Mouse (Mus musculus) midbrain, embryonic 11.5 days (tissue): ENCODE data around the gene Actl11. TPM values are rescaled to one million over a fixed set of nuclear protein-coding genes. Genes with fewer than 3 reads are reported as not detected.

Experiments used
- ATAC-seq: fragments of 200-750 bp; cut with Nextera tagmentation; 2 replicates; pipeline ENCODE4 v1.8.0; 2017; ENCODE audit warnings: moderate TSS enrichment, moderate library complexity; ENCODE audit not compliant: low FRiP score
- DNase-seq: peaks from one replicate; pipeline ENCODE4 v3.0.0; 2015; ENCODE audit warnings: low spot score; ENCODE audit errors: missing footprints
- H3K27ac ChIP-seq: fragments of 300-500 bp; sonication (generic); 2 replicates; pipeline ENCODE4 v1.5.1; 2014; ENCODE audit warnings: low read depth, low read length
- H3K27me3 ChIP-seq: fragments of 300-500 bp; sonication (generic); 2 replicates; pipeline ENCODE4 v1.6.1; 2014; ENCODE audit warnings: mild to moderate bottlenecking, low read length, moderate library complexity, mixed read lengths; ENCODE audit not compliant: control insufficient read depth, insufficient read depth
- H3K36me3 ChIP-seq: fragments of 300-500 bp; sonication (generic); 2 replicates; pipeline ENCODE4 v1.6.1; 2014; ENCODE audit warnings: mild to moderate bottlenecking, low read length, moderate library complexity, mixed read lengths; ENCODE audit not compliant: control insufficient read depth, insufficient read depth
- H3K4me1 ChIP-seq: fragments of 300-500 bp; sonication (generic); 2 replicates; pipeline ENCODE4 v1.6.1; 2014; ENCODE audit warnings: low read length; ENCODE audit not compliant: control insufficient read depth, insufficient read depth
- H3K4me2 ChIP-seq: fragments of 300-500 bp; sonication (generic); 2 replicates; pipeline ENCODE4 v1.6.1; 2014; ENCODE audit warnings: mild to moderate bottlenecking, moderate library complexity
- H3K4me3 ChIP-seq: fragments of 300-500 bp; sonication (generic); 2 replicates; pipeline ENCODE4 v1.5.1; 2014; ENCODE audit warnings: low read depth, low read length
- H3K9ac ChIP-seq: fragments of 300-500 bp; sonication (generic); 2 replicates; pipeline ENCODE4 v1.6.1; 2014; ENCODE audit warnings: low read length
- H3K9me3 ChIP-seq: fragments of 300-500 bp; sonication (generic); 2 replicates; pipeline ENCODE4 v1.6.1; 2016; ENCODE audit warnings: low read length; ENCODE audit not compliant: control insufficient read depth
- WGBS: fragments of 180-500 bp; shearing (Covaris S2); extraction: QIAGEN DNeasy Blood & Tissue Kit; methylation state at CpG from one replicate; pipeline ENCODE4 v1.1.7; 2014; 5-methylcytosine and 5-hydroxymethylcytosine counted together
- polyA plus RNA-seq: library from polyadenylated mRNA; unstranded; fragments of >200 nt; fragmentation: Nextera tagmentation; extraction: Ambion mirVana; gene quantifications from 2 replicates; pipeline ENCODE4 v1.2.1, GENCODE M21; 2014

The Actl11 gene
- polyA plus RNA-seq, result not detected in 2 replicates

GRCm38 (mm10) chr9:107928169-107928568, at the start of gene Actl11:
TSS of gene Actl11 (plus strand) at chr9:107928469.
- ATAC-seq (no peak), DNase-seq (no peak)
- H3K27ac ChIP-seq, result no peak within 1 kb of the TSS
- H3K27me3 ChIP-seq, result no peaks in the 10 kb centered on the region
- H3K4me3 ChIP-seq, result no peak within 1 kb of the TSS
- H3K4me2 ChIP-seq, result no peak within 1 kb of the TSS
- peaks cover 18% of the 10 kb centered on the region for H3K4me1 ChIP-seq
- H3K9me3 ChIP-seq, result no peaks in the 10 kb centered on the region
- 69% methylated on average over 3 of the region's 3 CpGs for WGBS
- H3K36me3 ChIP-seq, result no peaks in the 10 kb centered on the region
- H3K9ac ChIP-seq, result no peak within 1 kb of the TSS

GRCm38 (mm10) chr9:107880411-107880810, 47.9 kb upstream of the Actl11 start:
- DNase-seq (no peak), ATAC-seq (no peak)
- H3K9me3 ChIP-seq, result no peaks in the 10 kb centered on the region
- H3K4me2 ChIP-seq, result no peak overlapping the region
- H3K9ac ChIP-seq, result no peak overlapping the region
- H3K27me3 ChIP-seq, result no peaks in the 10 kb centered on the region
- 79% methylated on average over 4 of the region's 4 CpGs for WGBS
- no peak overlapping the region for H3K4me3 ChIP-seq
- H3K36me3 ChIP-seq, result no peaks in the 10 kb centered on the region
- H3K27ac ChIP-seq, result no peak overlapping the region
- no peaks in the 10 kb centered on the region for H3K4me1 ChIP-seq

GRCm38 (mm10) chr9:107887804-107888266, 40.4 kb upstream of the Actl11 start, which contains the start of gene Mon1a:
TSS of gene Mon1a (plus strand) at chr9:107888151.
- no peak within 1 kb of the TSS for H3K27ac ChIP-seq
- peak; percentile 97 for DNase-seq
- H3K9ac ChIP-seq, result peak within 1 kb of the TSS; percentile 76
- H3K27me3 ChIP-seq, result no peaks in the 10 kb centered on the region
- H3K4me3 ChIP-seq, result peak within 1 kb of the TSS; percentile 73
- ATAC-seq, result peak; percentile 97
- H3K9me3 ChIP-seq, result no peaks in the 10 kb centered on the region
- 2% methylated on average over 28 of the region's 28 CpGs for WGBS
- peaks cover 6% of the 10 kb centered on the region for H3K4me1 ChIP-seq
- no peaks in the 10 kb centered on the region for H3K36me3 ChIP-seq
- H3K4me2 ChIP-seq, result peak within 1 kb of the TSS; percentile 80

- no peak overlapping the region for H3K27ac ChIP-seq
- peak overlapping the region; percentile 73 for H3K4me3 ChIP-seq
- peak; percentile 91 for DNase-seq
- H3K4me1 ChIP-seq, result peaks cover 6% of the 10 kb centered on the region
- H3K27me3 ChIP-seq, result no peaks in the 10 kb centered on the region
- WGBS, result under 1% methylated on average over 18 of the region's 18 CpGs
- no peaks in the 10 kb centered on the region for H3K9me3 ChIP-seq
- peak overlapping the region; percentile 76 for H3K9ac ChIP-seq
- peak; percentile 89 for ATAC-seq
- no peaks in the 10 kb centered on the region for H3K36me3 ChIP-seq
- H3K4me2 ChIP-seq, result peak overlapping the region; percentile 80
Observed at GRCm38 (mm10) chr9:107888267-107888850, 39.9 kb upstream of the Actl11 start.

GRCm38 (mm10) chr9:107890260-107890659, 38.0 kb upstream of the Actl11 start:
- Histone ChIP-seq H3K4me1 (peaks cover 6% of the 10 kb centered on the region), H3K9me3 (no peaks in the 10 kb centered on the region), H3K27ac (no peak overlapping the region), H3K4me3 (no peak overlapping the region), H3K27me3 (no peaks in the 10 kb centered on the region), H3K9ac (no peak overlapping the region), H3K4me2 (no peak overlapping the region), H3K36me3 (no peaks in the 10 kb centered on the region)
- no peak for DNase-seq
- ATAC-seq, result no peak
- WGBS, result 90% methylated on average over 6 of the region's 6 CpGs

GRCm38 (mm10) chr9:107891023-107891422, 37.2 kb upstream of the Actl11 start:
- 97% methylated on average over 1 of the region's 1 CpGs for WGBS
- no peaks in the 10 kb centered on the region for H3K9me3 ChIP-seq
- no peak overlapping the region for H3K4me3 ChIP-seq
- H3K27ac ChIP-seq, result no peak overlapping the region
- H3K4me1 ChIP-seq, result peaks cover 6% of the 10 kb centered on the region
- no peaks in the 10 kb centered on the region for H3K27me3 ChIP-seq
- H3K36me3 ChIP-seq, result no peaks in the 10 kb centered on the region
- no peak overlapping the region for H3K9ac ChIP-seq
- no peak overlapping the region for H3K4me2 ChIP-seq
- no peak for ATAC-seq
- DNase-seq, result no peak

GRCm38 (mm10) chr9:107898563-107898962, 29.7 kb upstream of the Actl11 start:
- no peak overlapping the region for H3K4me3 ChIP-seq
- peaks cover 12% of the 10 kb centered on the region for H3K27me3 ChIP-seq
- no peak overlapping the region for H3K4me2 ChIP-seq
- H3K36me3 ChIP-seq, result no peaks in the 10 kb centered on the region
- WGBS, result 86% methylated on average over 10 of the region's 10 CpGs
- DNase-seq (no peak), ATAC-seq (no peak)
- peaks cover 6% of the 10 kb centered on the region for H3K4me1 ChIP-seq
- no peaks in the 10 kb centered on the region for H3K9me3 ChIP-seq
- H3K9ac ChIP-seq, result no peak overlapping the region
- no peak overlapping the region for H3K27ac ChIP-seq

GRCm38 (mm10) chr9:107899855-107900254, 28.4 kb upstream of the Actl11 start:
- Histone ChIP-seq H3K4me2 (no peak overlapping the region), H3K27me3 (peaks cover 12% of the 10 kb centered on the region), H3K4me3 (no peak overlapping the region), H3K36me3 (no peaks in the 10 kb centered on the region), H3K9ac (no peak overlapping the region), H3K9me3 (no peaks in the 10 kb centered on the region), H3K27ac (no peak overlapping the region), H3K4me1 (peaks cover 6% of the 10 kb centered on the region)
- no peak for ATAC-seq
- 71% methylated on average over 12 of the region's 12 CpGs for WGBS
- DNase-seq, result no peak

GRCm38 (mm10) chr9:107900840-107901626, 27.2 kb upstream of the Actl11 start:
- Histone ChIP-seq H3K27ac (no peak overlapping the region), H3K4me2 (peak overlapping the region; percentile 68), H3K27me3 (peaks cover 12% of the 10 kb centered on the region), H3K9me3 (no peaks in the 10 kb centered on the region), H3K36me3 (no peaks in the 10 kb centered on the region), H3K4me3 (peak overlapping the region; percentile 28; the same call in 1 of the 2 replicates), H3K4me1 (peaks cover 6% of the 10 kb centered on the region), H3K9ac (peak overlapping the region; percentile 51)
- ATAC-seq (peak; percentile 71), DNase-seq (peak; percentile 98)
- WGBS, result 3% methylated on average over 44 of the region's 44 CpGs
